Mouse (Mus musculus): ENCODE results near the gene Prr13. TPM values are rescaled to one million over a fixed set of nuclear protein-coding genes. Genes with fewer than 3 reads are reported as not detected.

Gene Prr13
- total RNA-seq, 2 experiments from 2014 or later: 45.0 to 49.1 TPM

- DNase-seq (ENCODE audit: low spot score in 2 of 2): no peak
Observed at GRCm38 (mm10) chr15:102503924-102504782, 45.3 kb downstream of the Prr13 start.

- DNase-seq (ENCODE audit: low spot score in 2 of 2): no peak
Observed at GRCm38 (mm10) chr15:102505073-102505769, 46.4 kb downstream of the Prr13 start.

- no peak for DNase-seq (ENCODE audit: low spot score in 2 of 2)
Observed at GRCm38 (mm10) chr15:102505770-102506463, 47.1 kb downstream of the Prr13 start.

GRCm38 (mm10) chr15:102506464-102506830 lies 47.6 kb downstream of the Prr13 start:
- no peak for DNase-seq (ENCODE audit: low spot score in 2 of 2)

- no peak for DNase-seq (ENCODE audit: low spot score in 2 of 2)
Observed at GRCm38 (mm10) chr15:102506864-102507263, 48.0 kb downstream of the Prr13 start.

- DNase-seq (ENCODE audit: low spot score in 2 of 2): no peak
Observed at GRCm38 (mm10) chr15:102507561-102507960, 48.7 kb downstream of the Prr13 start.

GRCm38 (mm10) chr15:102508336-102508735 lies 49.5 kb downstream of the Prr13 start:
- no peak for DNase-seq (ENCODE audit: low spot score in 2 of 2)

GRCm38 (mm10) chr15:102510110-102510509 lies 51.3 kb downstream of the Prr13 start:
- no peak for DNase-seq (ENCODE audit: low spot score in 2 of 2)

- peak; percentile 80 to 84 for DNase-seq (ENCODE audit: low spot score in 2 of 2)
Observed at GRCm38 (mm10) chr15:102510590-102511284, 51.9 kb downstream of the Prr13 start.

- no peak for DNase-seq (ENCODE audit: low spot score in 2 of 2)
Observed at GRCm38 (mm10) chr15:102511285-102511833, 52.5 kb downstream of the Prr13 start.

GRCm38 (mm10) chr15:102512010-102512409 lies 53.2 kb downstream of the Prr13 start:
- no peak for DNase-seq (ENCODE audit: low spot score in 2 of 2)

Other genes starting within 250 kb of the Prr13 start
- gene Itgb7, start 227.1 kb upstream of the Prr13 start, total RNA-seq (2021): 1 to 10 TPM in 1 of 2 experiments, under 1 TPM in 1; 0.76 to 1.9 TPM
- 10 to 100 TPM; 11.3 to 13.7 TPM for gene Rarg, start 201.5 kb upstream of the Prr13 start, total RNA-seq (2021)
- not detected for gene Gm9918, start 188.5 kb upstream of the Prr13 start, total RNA-seq (2021)
- 10 to 100 TPM; 34.6 to 38.9 TPM for gene Mfsd5, start 179.6 kb upstream of the Prr13 start, total RNA-seq (2021)
- 1 to 10 TPM in 1 of 2 experiments, under 1 TPM in 1; 0.64 to 1.4 TPM for gene Espl1, start 162.8 kb upstream of the Prr13 start, total RNA-seq (2021)
- gene Pfdn5, start 132.9 kb upstream of the Prr13 start, total RNA-seq (2021): 100 to 1,000 TPM; 469 to 474 TPM
- 10 to 100 TPM; 69.4 to 72.5 TPM for gene Myg1, start 127.3 kb upstream of the Prr13 start, total RNA-seq (2021)
- 10 to 100 TPM; 19.2 to 23.6 TPM for gene Aaas, start 108.3 kb upstream of the Prr13 start, total RNA-seq (2021)
- gene Sp7, start 91.8 kb upstream of the Prr13 start, total RNA-seq (2021): under 1 TPM; 0.41 to 0.45 TPM
- gene Sp1, start 52.9 kb upstream of the Prr13 start, total RNA-seq (2021): 10 to 100 TPM; 25.7 to 26.3 TPM
- 1 to 10 TPM; 1.0 to 1.8 TPM for gene Amhr2, start 13.7 kb upstream of the Prr13 start, total RNA-seq (2021)
- 100 to 1,000 TPM; 495 to 508 TPM for gene Pcbp2, start 11.5 kb downstream of the Prr13 start, total RNA-seq (2021)
- not detected for gene Gm10337, start 44.7 kb downstream of the Prr13 start, total RNA-seq (2021)
- gene Map3k12, start 58.0 kb downstream of the Prr13 start, total RNA-seq (2021): 10 to 100 TPM; 88.1 to 90.2 TPM
- 10 to 100 TPM; 27.6 to 27.7 TPM for gene Tarbp2, start 59.2 kb downstream of the Prr13 start, total RNA-seq (2021)
- gene Npff, start 65.9 kb downstream of the Prr13 start, total RNA-seq (2021): 1 to 10 TPM; 2.4 to 2.6 TPM
- gene Gm28047, start 166.0 kb downstream of the Prr13 start, total RNA-seq (2021): 1 to 10 TPM in 1 of 2 experiments, not detected in 1; 1.6 TPM
- 10 to 100 TPM; 35.7 to 42.6 TPM for gene Atf7, start 166.4 kb downstream of the Prr13 start, total RNA-seq (2021)
- gene Atp5g2, start 213.3 kb downstream of the Prr13 start, total RNA-seq (2021): 10 to 100 TPM; 14.5 to 15.6 TPM